Mouse (Mus musculus) brown adipose tissue, adult 24 weeks (tissue): Measurements from ENCODE around the gene Rbfox3. TPM values are rescaled to one million over a fixed set of nuclear protein-coding genes. Genes with fewer than 3 reads are reported as not detected.

Experiments
- H3K27ac ChIP-seq: fragments of 200-500 bp; replicated peaks from 2 replicates; pipeline ENCODE4 v1.5.1; 2012; ENCODE audit warnings: low read depth, mild to moderate bottlenecking, low read length
- H3K4me1 ChIP-seq: fragments of 200-500 bp; 2 replicates; pipeline ENCODE4 v1.6.1; 2012; ENCODE audit warnings: low read length, mixed read lengths; ENCODE audit not compliant: control insufficient read depth, insufficient read depth, insufficient read length
- H3K4me3 ChIP-seq: fragments of 200-500 bp; 2 replicates; pipeline ENCODE4 v1.5.1; 2012; ENCODE audit warnings: low read depth, mild to moderate bottlenecking, low read length, moderate library complexity; ENCODE audit not compliant: insufficient read depth
- polyA plus RNA-seq: library from polyadenylated mRNA; stranded (reverse); fragments of >200 nt; gene quantifications from 2 replicates; pipeline ENCODE4 v1.2.4, GENCODE M21; 2012; ENCODE audit not compliant: missing spikeins, insufficient read depth, insufficient read length

Rbfox3 gene
- polyA plus RNA-seq, 1 experiment = not detected

GRCm38 (mm10) chr11:118908981-118909813, 2.2 kb downstream of the Rbfox3 start:
- H3K4me1 ChIP-seq = no peaks in the 10 kb centered on the region
- H3K4me3 ChIP-seq = no peak overlapping the region
- H3K27ac ChIP-seq = no peak overlapping the region

- Histone ChIP-seq H3K27ac (no peak overlapping the region), H3K4me1 (no peaks in the 10 kb centered on the region), H3K4me3 (no peak overlapping the region)
Measured at GRCm38 (mm10) chr11:118908431-118908980, 2.9 kb downstream of the Rbfox3 start.

- H3K4me1 ChIP-seq = no peaks in the 10 kb centered on the region
- H3K27ac ChIP-seq = no peak overlapping the region
- no peak overlapping the region for H3K4me3 ChIP-seq
Measured at GRCm38 (mm10) chr11:118907471-118908401, 3.7 kb downstream of the Rbfox3 start.

GRCm38 (mm10) chr11:118906824-118907470, 4.5 kb downstream of the Rbfox3 start:
- Histone ChIP-seq H3K4me3 (no peak overlapping the region), H3K27ac (no peak overlapping the region), H3K4me1 (no peaks in the 10 kb centered on the region)

- no peak overlapping the region for H3K4me3 ChIP-seq
- H3K4me1 ChIP-seq = no peaks in the 10 kb centered on the region
- H3K27ac ChIP-seq = no peak overlapping the region
Measured at GRCm38 (mm10) chr11:118906131-118906823, 5.1 kb downstream of the Rbfox3 start.

- H3K27ac ChIP-seq = no peak overlapping the region
- H3K4me3 ChIP-seq = no peak overlapping the region
- H3K4me1 ChIP-seq = no peaks in the 10 kb centered on the region
Measured at GRCm38 (mm10) chr11:118905656-118906055, 5.7 kb downstream of the Rbfox3 start.

GRCm38 (mm10) chr11:118904253-118904652, 7.1 kb downstream of the Rbfox3 start:
- Histone ChIP-seq H3K4me1 (no peaks in the 10 kb centered on the region), H3K4me3 (no peak overlapping the region), H3K27ac (no peak overlapping the region)

GRCm38 (mm10) chr11:118899771-118900545, 11.4 kb downstream of the Rbfox3 start:
- no peaks in the 10 kb centered on the region for H3K4me1 ChIP-seq
- no peak overlapping the region for H3K27ac ChIP-seq
- no peak overlapping the region for H3K4me3 ChIP-seq

GRCm38 (mm10) chr11:118898643-118899042, 12.8 kb downstream of the Rbfox3 start:
- Histone ChIP-seq H3K27ac (no peak overlapping the region), H3K4me1 (no peaks in the 10 kb centered on the region), H3K4me3 (no peak overlapping the region)

- H3K4me1 ChIP-seq = no peaks in the 10 kb centered on the region
- no peak overlapping the region for H3K27ac ChIP-seq
- H3K4me3 ChIP-seq = no peak overlapping the region
Measured at GRCm38 (mm10) chr11:118898156-118898555, 13.2 kb downstream of the Rbfox3 start.

- Histone ChIP-seq H3K4me3 (no peak overlapping the region), H3K27ac (no peak overlapping the region)
Measured at GRCm38 (mm10) chr11:118897114-118897841, 14.1 kb downstream of the Rbfox3 start.

GRCm38 (mm10) chr11:118896032-118896675, 15.2 kb downstream of the Rbfox3 start:
- H3K4me1 ChIP-seq = no peaks in the 10 kb centered on the region
- no peak overlapping the region for H3K27ac ChIP-seq
- no peak overlapping the region for H3K4me3 ChIP-seq

More at GRCm38 (mm10) chr11:118897114-118897841, 14.1 kb downstream of the Rbfox3 start:
- H3K4me1 ChIP-seq = no peaks in the 10 kb centered on the region

GRCm38 (mm10) chr11:118894835-118895234, 16.6 kb downstream of the Rbfox3 start:
- no peak overlapping the region for H3K27ac ChIP-seq
- H3K4me1 ChIP-seq = no peaks in the 10 kb centered on the region
- H3K4me3 ChIP-seq = no peak overlapping the region
